Mouse (Mus musculus) CH12.LX (cell line): ENCODE data around the gene Celf2.
"Not testable (repeated sequence)": the region's sequence is repeated elsewhere in the genome, so short reads cannot be mapped to it uniquely, and the experiment has no call there.

Experiments used
- CHD2 ChIP-seq: IDR thresholded peaks from 2 replicates; pipeline ENCODE4 v1.6.1; 2011; ENCODE audit warnings: low read length, improper control_type of control experiment
- CTCF ChIP-seq, 2 experiments: IDR thresholded peaks in 1 of 2; conservative IDR thresholded peaks in 1 of 2; 2 replicates each; pipeline ENCODE4 v1.5.1; 2011 to 2012; ENCODE audit warnings: low read depth in 2 of 2, low read length in 2 of 2, improper control_type of control experiment in 1 of 2, inconsistent platforms in 1 of 2, mild to moderate bottlenecking in 1 of 2, moderate library complexity in 1 of 2
- KAT2A ChIP-seq: IDR thresholded peaks from 2 replicates; pipeline ENCODE4 v1.6.1; 2012; ENCODE audit warnings: low read length, improper control_type of control experiment, inconsistent platforms; ENCODE audit not compliant: insufficient replicate concordance
- MAX ChIP-seq: IDR thresholded peaks from 2 replicates; pipeline ENCODE4 v1.6.1; 2011; ENCODE audit warnings: low read length, improper control_type of control experiment
- MAZ ChIP-seq: IDR thresholded peaks from 2 replicates; pipeline ENCODE4 v1.6.1; 2012; ENCODE audit warnings: low read depth, mild to moderate bottlenecking, inconsistent platforms, low read length, improper control_type of control experiment, moderate library complexity
- MEF2A ChIP-seq: IDR thresholded peaks from 2 replicates; pipeline ENCODE4 v1.6.1; 2014; ENCODE audit warnings: low read depth, mild to moderate bottlenecking, inconsistent platforms, low read length, improper control_type of control experiment, borderline replicate concordance
- MYC ChIP-seq: IDR thresholded peaks from 2 replicates; pipeline ENCODE4 v1.6.1; 2011; ENCODE audit warnings: low read depth, mild to moderate bottlenecking, improper control_type of control experiment, low read length
- POLR2A ChIP-seq: IDR thresholded peaks from 2 replicates; pipeline ENCODE4 v1.6.1; 2011; ENCODE audit warnings: low read depth, mild to moderate bottlenecking, improper control_type of control experiment, low read length
- USF1 ChIP-seq: IDR thresholded peaks from 2 replicates; pipeline ENCODE4 v1.6.1; 2014; ENCODE audit warnings: low read depth, mild to moderate bottlenecking, inconsistent platforms, low read length, improper control_type of control experiment

- not testable (repeated sequence) for TF ChIP-seq POLR2A, MYC, MAZ, MEF2A, KAT2A, CHD2, USF1, MAX
- TF ChIP-seq CTCF (conservative IDR thresholded peaks at IDR 0.05 in 1 of 2, IDR thresholded peaks at IDR 0.05 in 1 of 2; ENCODE audit: low read depth in 2 of 2, low read length in 2 of 2): peak in 1 of 2 experiments; percentile 59; a peak in 2 of 4 replicates
These were observed 934.0 kb downstream of the Celf2 start for GRCm38 (mm10) chr2:6575316-6575715.
